Mouse (Mus musculus): ENCODE results near the gene Osbpl11. TPM values are rescaled to one million over a fixed set of nuclear protein-coding genes. Genes with fewer than 3 reads are reported as not detected.
"Not testable (repeated sequence)": the region's sequence is repeated elsewhere in the genome, so short reads cannot be mapped to it uniquely, and the experiment has no call there.

The Osbpl11 gene
- polyA plus RNA-seq, 1 experiment from 2014 or later, result 14.5 TPM

DNA sequence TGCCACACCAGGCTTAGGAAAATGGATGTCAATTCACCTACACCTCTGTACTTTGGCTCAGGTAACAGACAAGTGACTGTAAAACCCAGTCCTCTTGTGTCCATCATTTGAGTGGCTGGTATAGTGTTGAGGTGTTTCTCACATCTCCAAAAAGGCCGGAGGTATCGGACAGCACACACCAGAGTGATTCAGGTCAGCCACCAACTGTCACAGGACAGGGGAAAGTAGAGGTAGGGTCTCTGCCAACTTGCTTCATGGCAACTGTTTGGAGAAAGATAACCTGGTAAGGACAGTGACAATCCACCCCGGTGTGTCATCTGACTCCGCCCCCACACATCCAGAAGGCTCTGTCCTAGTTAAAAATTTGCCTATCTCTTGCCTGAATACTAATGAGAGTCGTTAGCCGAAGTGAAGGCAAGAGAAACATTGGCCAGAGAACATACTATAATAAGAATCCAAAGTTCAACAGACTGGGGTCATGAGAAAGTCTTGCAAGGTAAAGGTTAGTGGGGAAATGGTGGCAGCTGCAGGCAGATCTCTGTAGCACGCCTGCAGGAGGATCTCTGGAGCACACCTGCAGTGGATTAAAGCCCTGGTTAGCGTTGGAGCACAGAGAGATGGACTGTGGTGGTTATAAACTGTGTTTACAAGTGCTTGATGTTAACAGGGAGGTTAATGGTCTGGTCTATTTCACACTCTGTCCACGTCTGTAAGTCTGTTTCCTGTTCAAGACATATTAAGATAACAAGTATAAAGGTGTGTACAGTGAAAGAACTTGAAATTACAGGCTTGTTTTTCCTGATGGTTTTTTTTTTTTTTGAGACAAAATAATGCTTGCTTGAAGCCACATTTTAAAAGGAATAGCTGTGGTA is 13.9 kb upstream of the Osbpl11 start:
- 59% methylated on average over 9 of the region's 9 CpGs for WGBS
- H3K4me1 ChIP-seq (ENCODE audit: control insufficient read depth, insufficient read depth, low read length), result no peaks in the 10 kb centered on the region
- no peak overlapping the region for H3K9ac ChIP-seq (ENCODE audit: low read length)
- no peak overlapping the region for H3K4me3 ChIP-seq (ENCODE audit: low read length)
- H3K27me3 ChIP-seq (ENCODE audit: control insufficient read depth, insufficient read depth, low read length), result no peaks in the 10 kb centered on the region
- H3K4me2 ChIP-seq (ENCODE audit: low read depth, low read length), result no peak overlapping the region
- no peaks in the 10 kb centered on the region for H3K36me3 ChIP-seq (ENCODE audit: control insufficient read depth, insufficient read depth)
- H3K27ac ChIP-seq (ENCODE audit: low read length), result no peak overlapping the region
- no peak for ATAC-seq (replicated peaks; ENCODE audit: extremely low read depth, insufficient read depth, low FRiP score)
- H3K9me3 ChIP-seq (replicated peaks; ENCODE audit: control insufficient read depth, low read length), result peaks cover 5% of the 10 kb centered on the region; the same call in 1 of the 2 replicates

DNA sequence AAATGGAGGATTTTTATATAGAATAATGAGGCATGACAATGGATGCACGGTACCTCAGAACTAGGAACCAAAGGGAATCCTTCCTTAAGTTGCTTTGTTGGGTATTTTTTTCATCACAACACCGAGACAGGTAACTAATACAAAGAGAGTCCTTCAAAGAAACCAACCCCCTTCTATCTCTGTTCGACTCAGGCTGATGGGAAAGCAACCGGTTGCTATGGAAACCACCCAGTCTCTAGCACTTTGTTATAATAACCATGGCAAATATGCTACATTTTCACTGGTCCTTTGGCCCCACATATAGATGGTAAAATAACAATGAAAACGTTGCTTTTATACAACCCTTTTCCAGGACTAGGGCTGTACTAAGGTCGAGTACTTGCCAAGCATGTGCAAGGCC is 13.1 kb upstream of the Osbpl11 start:
- Histone ChIP-seq H3K27me3 (ENCODE audit: control insufficient read depth, insufficient read depth, low read length) (no peaks in the 10 kb centered on the region), H3K9me3 (replicated peaks; ENCODE audit: control insufficient read depth, low read length) (peaks cover 3% of the 10 kb centered on the region; the same call in 1 of the 2 replicates), H3K9ac (ENCODE audit: low read length) (no peak overlapping the region), H3K36me3 (ENCODE audit: control insufficient read depth, insufficient read depth) (no peaks in the 10 kb centered on the region), H3K4me3 (ENCODE audit: low read length) (no peak overlapping the region), H3K27ac (ENCODE audit: low read length) (no peak overlapping the region), H3K4me2 (ENCODE audit: low read depth, low read length) (no peak overlapping the region), H3K4me1 (ENCODE audit: control insufficient read depth, insufficient read depth, low read length) (no peaks in the 10 kb centered on the region)
- 81% methylated on average over 6 of the region's 6 CpGs for WGBS
- ATAC-seq (replicated peaks; ENCODE audit: extremely low read depth, insufficient read depth, low FRiP score), result no peak

DNA sequence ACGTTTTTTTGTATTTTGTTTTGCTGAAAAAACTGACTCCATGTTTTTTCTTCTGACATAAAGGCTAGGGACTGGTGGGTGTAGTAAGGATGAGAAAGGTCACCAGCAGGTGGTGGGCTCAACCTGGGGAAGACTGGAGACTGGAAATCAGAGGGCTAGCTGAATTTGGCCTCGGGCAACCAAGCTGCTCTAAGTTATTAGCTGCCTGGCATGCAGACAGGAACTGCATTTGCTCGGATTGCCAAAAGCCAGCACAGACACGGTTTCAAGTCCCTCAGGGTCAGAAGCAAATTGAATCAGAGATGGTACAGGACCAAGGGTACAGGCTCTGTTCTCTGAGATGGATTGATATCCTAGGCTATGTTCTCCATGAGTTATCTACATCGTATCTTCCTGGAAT is 11.7 kb upstream of the Osbpl11 start:
- H3K27ac ChIP-seq (ENCODE audit: low read length), result no peak overlapping the region
- no peaks in the 10 kb centered on the region for H3K36me3 ChIP-seq (ENCODE audit: control insufficient read depth, insufficient read depth)
- H3K4me1 ChIP-seq (ENCODE audit: control insufficient read depth, insufficient read depth, low read length), result peaks cover 2% of the 10 kb centered on the region; the same call in 1 of the 2 replicates
- WGBS, result 66% methylated on average over 5 of the region's 5 CpGs
- H3K9me3 ChIP-seq (replicated peaks; ENCODE audit: control insufficient read depth, low read length), result peaks cover 3% of the 10 kb centered on the region; the same call in 1 of the 2 replicates
- no peak overlapping the region for H3K4me2 ChIP-seq (ENCODE audit: low read depth, low read length)
- H3K9ac ChIP-seq (ENCODE audit: low read length), result no peak overlapping the region
- no peak overlapping the region for H3K4me3 ChIP-seq (ENCODE audit: low read length)
- H3K27me3 ChIP-seq (ENCODE audit: control insufficient read depth, insufficient read depth, low read length), result no peaks in the 10 kb centered on the region
- no peak for ATAC-seq (replicated peaks; ENCODE audit: extremely low read depth, insufficient read depth, low FRiP score)

DNA sequence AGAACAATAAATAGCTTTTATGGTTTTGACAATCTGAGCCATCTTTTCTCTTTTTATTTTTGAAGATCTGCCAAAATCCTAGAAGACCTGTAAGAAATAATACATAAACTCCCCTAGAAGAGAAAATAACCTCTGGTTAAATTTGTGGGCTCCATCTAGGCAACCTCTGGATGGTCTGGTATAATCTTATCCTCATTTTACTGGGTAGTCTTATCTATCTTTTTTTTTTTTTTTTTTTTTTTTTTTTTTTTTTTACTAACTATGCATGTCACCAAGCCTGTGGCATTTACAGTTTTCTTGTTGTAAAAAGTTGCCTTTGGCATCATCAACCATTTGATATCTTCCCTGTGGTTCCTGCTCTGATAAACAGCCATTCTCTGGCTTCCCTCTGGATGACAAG is 10.2 kb upstream of the Osbpl11 start:
- Histone ChIP-seq H3K4me2 (ENCODE audit: low read depth, low read length) (no peak overlapping the region), H3K9me3 (replicated peaks; ENCODE audit: control insufficient read depth, low read length) (peaks cover 3% of the 10 kb centered on the region; the same call in 1 of the 2 replicates), H3K4me3 (ENCODE audit: low read length) (no peak overlapping the region), H3K36me3 (ENCODE audit: control insufficient read depth, insufficient read depth) (no peaks in the 10 kb centered on the region), H3K4me1 (ENCODE audit: control insufficient read depth, insufficient read depth, low read length) (peaks cover 7% of the 10 kb centered on the region; the same call in 1 of the 2 replicates), H3K27ac (ENCODE audit: low read length) (no peak overlapping the region), H3K9ac (ENCODE audit: low read length) (no peak overlapping the region), H3K27me3 (ENCODE audit: control insufficient read depth, insufficient read depth, low read length) (no peaks in the 10 kb centered on the region)
- no peak for ATAC-seq (replicated peaks; ENCODE audit: extremely low read depth, insufficient read depth, low FRiP score)

DNA sequence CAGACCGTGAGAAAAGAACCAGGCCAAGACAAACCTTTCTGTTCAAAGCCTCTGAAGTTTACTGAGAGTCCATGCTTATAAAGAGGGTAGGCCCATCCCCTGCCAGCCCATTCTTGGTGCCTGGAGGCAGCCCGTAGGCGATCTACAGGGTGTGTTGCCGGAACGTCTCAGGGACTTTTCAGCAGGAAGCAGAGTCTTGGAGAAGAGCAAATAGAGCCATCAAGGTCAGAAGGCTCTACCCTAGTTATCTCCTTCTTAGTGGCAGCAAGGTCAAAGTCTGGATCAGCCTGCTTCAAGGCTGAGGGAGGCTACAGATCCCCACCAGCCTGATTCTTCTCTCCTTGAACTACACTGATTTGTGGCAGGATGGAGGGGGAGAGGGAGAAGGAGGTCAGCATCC is 8.0 kb upstream of the Osbpl11 start:
- not testable (repeated sequence) for H3K4me2 ChIP-seq (ENCODE audit: low read depth, low read length); ATAC-seq (replicated peaks; ENCODE audit: extremely low read depth, insufficient read depth, low FRiP score); H3K27ac ChIP-seq (ENCODE audit: low read length); H3K4me1 ChIP-seq (ENCODE audit: control insufficient read depth, insufficient read depth, low read length); H3K4me3 ChIP-seq (ENCODE audit: low read length); H3K9me3 ChIP-seq (replicated peaks; ENCODE audit: control insufficient read depth, low read length); H3K27me3 ChIP-seq (ENCODE audit: control insufficient read depth, insufficient read depth, low read length); H3K9ac ChIP-seq (ENCODE audit: low read length); H3K36me3 ChIP-seq (ENCODE audit: control insufficient read depth, insufficient read depth)
- 81% methylated on average over 5 of the region's 5 CpGs for WGBS

DNA sequence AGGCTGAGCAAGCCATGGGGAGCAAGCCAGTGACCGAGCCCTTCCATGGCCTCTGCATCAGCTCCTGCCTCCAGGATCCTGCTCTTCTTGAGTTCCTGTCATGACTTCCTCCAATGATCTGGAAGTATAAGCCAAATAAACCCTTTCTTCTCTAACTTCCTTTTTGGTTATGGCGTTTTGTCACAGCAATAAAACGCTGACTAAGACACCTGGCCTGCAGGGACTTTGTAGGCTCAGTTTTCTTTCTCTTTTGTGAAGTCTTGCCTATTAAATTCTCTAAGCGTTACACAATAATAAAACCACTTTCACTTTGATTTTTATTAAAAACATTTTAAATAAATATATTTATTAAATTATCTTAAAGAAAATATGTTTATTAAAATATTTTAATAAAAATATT is 7.1 kb upstream of the Osbpl11 start:
- no peaks in the 10 kb centered on the region for H3K27me3 ChIP-seq (ENCODE audit: control insufficient read depth, insufficient read depth, low read length)
- H3K36me3 ChIP-seq (ENCODE audit: control insufficient read depth, insufficient read depth), result no peaks in the 10 kb centered on the region
- peaks cover 3% of the 10 kb centered on the region; the same call in 1 of the 2 replicates for H3K9me3 ChIP-seq (replicated peaks; ENCODE audit: control insufficient read depth, low read length)
- no peak overlapping the region for H3K9ac ChIP-seq (ENCODE audit: low read length)
- no peak overlapping the region for H3K27ac ChIP-seq (ENCODE audit: low read length)
- ATAC-seq (replicated peaks; ENCODE audit: extremely low read depth, insufficient read depth, low FRiP score), result no peak
- no peak overlapping the region for H3K4me3 ChIP-seq (ENCODE audit: low read length)
- 82% methylated on average over 4 of the region's 4 CpGs for WGBS
- H3K4me1 ChIP-seq (ENCODE audit: control insufficient read depth, insufficient read depth, low read length), result peaks cover 7% of the 10 kb centered on the region; the same call in 1 of the 2 replicates
- H3K4me2 ChIP-seq (ENCODE audit: low read depth, low read length), result no peak overlapping the region

DNA sequence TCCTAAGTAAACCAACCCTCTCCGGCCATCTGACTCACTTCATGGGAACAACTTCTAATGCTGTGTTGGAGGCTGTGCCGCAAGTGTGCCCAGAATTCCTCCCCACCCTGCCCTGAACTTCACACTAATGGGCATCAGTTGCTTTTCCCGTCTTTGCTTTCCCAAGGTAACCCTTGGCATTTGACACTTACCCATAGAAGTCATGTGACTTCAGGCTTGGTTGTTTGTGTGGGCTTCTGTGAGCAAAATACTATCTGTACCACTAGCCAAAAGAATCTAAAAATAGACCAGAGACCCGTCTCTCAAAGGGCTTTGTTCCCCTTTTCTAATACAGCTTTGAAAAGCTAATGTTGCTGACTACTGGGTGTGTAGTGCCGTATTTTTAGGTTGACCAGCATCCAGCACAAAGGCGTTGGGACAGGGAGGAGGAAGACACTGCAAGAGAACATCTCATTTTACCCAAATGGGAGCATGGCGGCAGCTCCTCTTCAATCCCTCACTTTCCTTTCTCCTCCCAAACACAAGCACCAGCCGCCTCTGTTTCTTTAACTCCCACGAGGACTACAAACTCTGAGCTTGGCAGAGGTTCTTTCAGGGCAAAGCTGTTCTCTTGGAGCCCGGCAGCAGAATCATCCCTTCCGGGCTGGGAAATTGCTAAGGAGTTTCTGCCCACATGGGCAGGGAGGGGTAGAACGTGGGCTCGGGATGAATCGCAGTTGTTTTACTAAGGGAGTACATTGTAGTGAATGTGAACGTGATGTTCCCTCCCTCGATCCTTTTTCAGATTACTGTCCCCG is 6.4 kb upstream of the Osbpl11 start:
- Histone ChIP-seq H3K4me1 (ENCODE audit: control insufficient read depth, insufficient read depth, low read length) (peaks cover 7% of the 10 kb centered on the region; the same call in 1 of the 2 replicates), H3K27ac (ENCODE audit: low read length) (peak overlapping the region; percentile 42; the same call in 1 of the 2 replicates), H3K9me3 (replicated peaks; ENCODE audit: control insufficient read depth, low read length) (peaks cover 3% of the 10 kb centered on the region; the same call in 1 of the 2 replicates), H3K9ac (ENCODE audit: low read length) (0 out of 2 replicates have a peak overlapping the region, but pooled peaks have one; percentile 40), H3K4me2 (ENCODE audit: low read depth, low read length) (peak overlapping the region; percentile 46), H3K4me3 (ENCODE audit: low read length) (peak overlapping the region; percentile 20), H3K27me3 (ENCODE audit: control insufficient read depth, insufficient read depth, low read length) (no peaks in the 10 kb centered on the region), H3K36me3 (ENCODE audit: control insufficient read depth, insufficient read depth) (no peaks in the 10 kb centered on the region)
- ATAC-seq (replicated peaks; ENCODE audit: extremely low read depth, insufficient read depth, low FRiP score), result no peak
- WGBS, result 47% methylated on average over 17 of the region's 17 CpGs

DNA sequence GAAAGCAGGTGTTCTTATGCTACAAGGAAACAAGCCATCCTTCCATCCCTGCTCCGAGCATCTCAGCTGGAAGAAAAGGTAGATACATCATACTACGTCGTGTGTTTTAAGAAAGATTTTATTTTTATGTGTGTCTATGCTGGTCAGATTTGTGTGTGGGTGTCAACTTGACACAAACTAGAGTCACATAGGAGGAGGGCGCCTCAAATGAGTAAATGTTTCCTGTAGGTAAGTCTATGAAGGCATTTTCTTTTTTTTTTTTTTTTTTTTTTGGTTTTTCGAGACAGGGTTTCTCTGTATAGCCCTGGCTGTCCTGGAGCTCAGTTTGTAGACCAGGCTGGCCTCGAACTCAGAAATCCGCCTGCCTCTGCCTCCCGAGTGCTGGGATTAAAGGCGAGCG is 5.6 kb upstream of the Osbpl11 start:
- H3K4me3 ChIP-seq (ENCODE audit: low read length); H3K4me1 ChIP-seq (ENCODE audit: control insufficient read depth, insufficient read depth, low read length); ATAC-seq (replicated peaks; ENCODE audit: extremely low read depth, insufficient read depth, low FRiP score); H3K36me3 ChIP-seq (ENCODE audit: control insufficient read depth, insufficient read depth); H3K9me3 ChIP-seq (replicated peaks; ENCODE audit: control insufficient read depth, low read length); H3K9ac ChIP-seq (ENCODE audit: low read length); H3K27ac ChIP-seq (ENCODE audit: low read length); H3K4me2 ChIP-seq (ENCODE audit: low read depth, low read length); H3K27me3 ChIP-seq (ENCODE audit: control insufficient read depth, insufficient read depth, low read length): not testable (repeated sequence)
- 94% methylated on average over 9 of the region's 10 CpGs for WGBS

DNA sequence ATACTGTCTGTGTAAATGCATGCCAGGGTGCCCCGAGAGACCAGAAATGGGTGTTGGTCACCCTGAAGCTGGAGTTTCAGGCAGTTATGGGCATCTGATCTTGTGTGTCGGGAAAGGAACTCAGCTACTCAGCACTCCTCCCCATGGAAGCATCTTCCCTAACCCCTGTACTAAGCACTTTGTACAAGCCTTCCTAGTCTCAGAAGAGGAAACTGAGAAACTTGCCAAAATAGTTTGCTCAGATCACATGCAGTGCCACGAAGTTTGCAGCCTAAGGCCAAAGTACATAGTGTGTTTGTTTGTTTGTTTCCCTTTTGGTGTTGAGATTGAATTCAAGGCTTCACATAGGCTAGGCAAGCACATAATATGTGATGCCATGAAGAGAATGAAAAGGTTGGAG is 5.0 kb upstream of the Osbpl11 start:
- Histone ChIP-seq H3K4me2 (ENCODE audit: low read depth, low read length) (no peak overlapping the region), H3K4me1 (ENCODE audit: control insufficient read depth, insufficient read depth, low read length) (peaks cover 7% of the 10 kb centered on the region; the same call in 1 of the 2 replicates), H3K9ac (ENCODE audit: low read length) (no peak overlapping the region), H3K9me3 (replicated peaks; ENCODE audit: control insufficient read depth, low read length) (peaks cover 3% of the 10 kb centered on the region; the same call in 1 of the 2 replicates), H3K36me3 (ENCODE audit: control insufficient read depth, insufficient read depth) (no peaks in the 10 kb centered on the region), H3K27me3 (ENCODE audit: control insufficient read depth, insufficient read depth, low read length) (no peaks in the 10 kb centered on the region), H3K4me3 (ENCODE audit: low read length) (no peak overlapping the region), H3K27ac (ENCODE audit: low read length) (no peak overlapping the region)
- no peak for ATAC-seq (replicated peaks; ENCODE audit: extremely low read depth, insufficient read depth, low FRiP score)
- 77% methylated on average over 3 of the region's 3 CpGs for WGBS

All from heart, embryonic 16.5 days (tissue).